Mouse (Mus musculus): ENCODE results near the gene Greb1. TPM values are rescaled to one million over a fixed set of nuclear protein-coding genes. Genes with fewer than 3 reads are reported as not detected.
"Not testable (repeated sequence)": the region's sequence is repeated elsewhere in the genome, so short reads cannot be mapped to it uniquely, and the experiment has no call there.

The Greb1 gene
- polyA plus RNA-seq, 1 experiment from 2014 or later = 0.80 TPM

DNA sequence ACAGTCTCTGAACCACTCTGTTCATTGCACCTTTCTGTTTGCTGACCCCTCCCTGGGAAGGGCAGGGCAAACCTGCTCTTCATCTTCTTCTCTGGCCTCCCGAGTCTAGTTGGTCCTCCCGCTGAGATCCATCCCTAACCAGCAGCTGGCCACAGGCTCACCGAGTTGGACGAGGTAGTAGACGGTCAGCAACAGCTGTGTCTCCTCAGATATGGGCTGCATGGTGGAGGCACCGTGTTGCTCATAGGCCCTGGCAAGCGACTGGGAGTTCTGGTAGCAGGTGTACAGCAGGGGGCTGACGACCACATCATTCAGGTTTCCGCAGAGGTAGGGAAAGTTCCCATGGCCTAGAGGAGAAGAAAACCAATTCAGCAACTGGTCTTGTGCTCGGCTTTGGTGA lies 86.1 kb downstream of the Greb1 start:
- WGBS = 61% methylated on average over 10 of the region's 10 CpGs
- Histone ChIP-seq H3K4me3 (replicated peaks; ENCODE audit: low read length) (no peak overlapping the region), H3K9me3 (replicated peaks; ENCODE audit: control insufficient read depth, low read length) (no peaks in the 10 kb centered on the region), H3K27ac (ENCODE audit: low read length) (no peak overlapping the region), H3K4me1 (ENCODE audit: control insufficient read depth, insufficient read depth, low read length) (no peaks in the 10 kb centered on the region), H3K9ac (ENCODE audit: low read length) (no peak overlapping the region), H3K4me2 (ENCODE audit: low read depth, low read length) (no peak overlapping the region), H3K36me3 (ENCODE audit: control insufficient read depth, insufficient read depth, low read length) (no peaks in the 10 kb centered on the region), H3K27me3 (ENCODE audit: control insufficient read depth, insufficient read depth, low read length) (no peaks in the 10 kb centered on the region)
- ATAC-seq (ENCODE audit: insufficient read depth, low FRiP score) = no peak

GRCm38 (mm10) chr12:16698691-16699090 lies 102.0 kb downstream of the Greb1 start:
- no peak for ATAC-seq (ENCODE audit: insufficient read depth, low FRiP score)
- Histone ChIP-seq H3K27me3 (ENCODE audit: control insufficient read depth, insufficient read depth, low read length) (no peaks in the 10 kb centered on the region), H3K4me1 (ENCODE audit: control insufficient read depth, insufficient read depth, low read length) (no peaks in the 10 kb centered on the region), H3K4me2 (ENCODE audit: low read depth, low read length) (no peak overlapping the region), H3K9ac (ENCODE audit: low read length) (no peak overlapping the region), H3K4me3 (replicated peaks; ENCODE audit: low read length) (no peak overlapping the region), H3K36me3 (ENCODE audit: control insufficient read depth, insufficient read depth, low read length) (no peaks in the 10 kb centered on the region), H3K27ac (ENCODE audit: low read length) (no peak overlapping the region), H3K9me3 (replicated peaks; ENCODE audit: control insufficient read depth, low read length) (no peaks in the 10 kb centered on the region)
- WGBS = 92% methylated on average over 1 of the region's 1 CpGs

DNA sequence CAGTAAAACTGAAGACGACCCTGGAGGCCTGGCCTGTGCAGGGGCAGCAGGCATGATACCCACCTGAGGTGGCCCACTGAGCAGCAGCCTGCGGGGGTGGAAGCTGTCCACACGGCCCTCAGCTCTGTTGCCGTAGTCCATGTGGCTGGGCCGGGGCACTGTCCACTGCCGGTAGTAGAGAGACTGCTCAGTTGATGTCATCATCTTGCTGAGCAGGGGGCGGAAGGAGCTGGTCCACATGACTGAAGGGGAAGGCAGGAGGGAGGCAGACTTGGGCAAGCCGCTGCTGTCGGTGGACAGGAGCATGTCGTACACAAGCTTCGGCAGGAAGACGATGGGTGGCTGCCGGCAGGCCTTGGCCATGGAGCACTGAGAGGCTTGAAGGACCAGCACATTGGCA lies 104.5 kb downstream of the Greb1 start:
- ATAC-seq (ENCODE audit: insufficient read depth, low FRiP score) = no peak
- Histone ChIP-seq H3K4me2 (ENCODE audit: low read depth, low read length) (no peak overlapping the region), H3K36me3 (ENCODE audit: control insufficient read depth, insufficient read depth, low read length) (no peaks in the 10 kb centered on the region), H3K9me3 (replicated peaks; ENCODE audit: control insufficient read depth, low read length) (no peaks in the 10 kb centered on the region), H3K27me3 (ENCODE audit: control insufficient read depth, insufficient read depth, low read length) (no peaks in the 10 kb centered on the region), H3K4me1 (ENCODE audit: control insufficient read depth, insufficient read depth, low read length) (no peaks in the 10 kb centered on the region), H3K9ac (ENCODE audit: low read length) (no peak overlapping the region), H3K4me3 (replicated peaks; ENCODE audit: low read length) (no peak overlapping the region), H3K27ac (ENCODE audit: low read length) (no peak overlapping the region)
- WGBS = 86% methylated on average over 13 of the region's 13 CpGs

DNA sequence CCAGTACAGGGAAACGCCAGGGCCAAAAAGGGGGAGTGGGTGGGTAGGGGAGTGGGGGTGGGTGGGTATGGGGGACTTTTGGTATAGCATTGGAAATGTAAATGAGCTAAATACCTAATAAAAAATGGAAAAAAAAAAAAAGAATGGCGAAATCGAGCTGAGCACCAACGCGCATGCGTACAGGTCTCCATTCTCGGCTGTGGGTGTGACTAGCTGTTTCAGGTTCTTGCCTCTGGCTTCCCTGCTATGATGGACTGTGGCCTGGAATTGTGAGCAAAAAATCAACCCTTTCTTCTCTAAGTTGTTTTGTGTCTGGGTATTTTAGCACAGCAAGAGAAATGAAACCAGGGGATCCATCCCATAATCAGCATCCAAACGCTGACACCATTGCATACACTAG lies 105.4 kb downstream of the Greb1 start:
- not testable (repeated sequence) for H3K4me3 ChIP-seq (replicated peaks; ENCODE audit: low read length); H3K4me2 ChIP-seq (ENCODE audit: low read depth, low read length); H3K36me3 ChIP-seq (ENCODE audit: control insufficient read depth, insufficient read depth, low read length); ATAC-seq (ENCODE audit: insufficient read depth, low FRiP score); H3K27me3 ChIP-seq (ENCODE audit: control insufficient read depth, insufficient read depth, low read length); H3K9ac ChIP-seq (ENCODE audit: low read length); H3K27ac ChIP-seq (ENCODE audit: low read length); H3K4me1 ChIP-seq (ENCODE audit: control insufficient read depth, insufficient read depth, low read length); H3K9me3 ChIP-seq (replicated peaks; ENCODE audit: control insufficient read depth, low read length)
- 96% methylated on average over 7 of the region's 8 CpGs for WGBS

DNA sequence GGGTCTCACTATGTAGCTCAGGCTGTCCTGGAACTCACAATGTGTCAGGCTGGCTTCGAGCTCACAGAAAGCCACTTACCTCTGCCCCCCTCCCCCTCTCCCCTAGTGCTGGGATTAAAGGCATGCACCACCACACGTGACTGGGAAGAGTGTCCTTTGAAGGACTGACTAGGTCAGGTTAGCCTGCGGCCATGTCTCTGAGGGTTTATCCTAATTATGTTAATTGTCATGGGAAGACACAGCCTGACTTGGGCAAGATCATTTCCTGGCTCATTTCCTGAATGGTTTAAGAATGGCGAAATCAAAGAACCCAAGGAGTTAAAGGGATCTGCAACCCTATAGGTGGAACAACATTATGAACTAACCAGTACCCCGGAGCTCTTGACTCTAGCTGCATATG lies 105.9 kb downstream of the Greb1 start:
- no peaks in the 10 kb centered on the region for H3K9me3 ChIP-seq (replicated peaks; ENCODE audit: control insufficient read depth, low read length)
- H3K9ac ChIP-seq (ENCODE audit: low read length) = no peak overlapping the region
- WGBS = 67% methylated on average over 4 of the region's 5 CpGs
- H3K27ac ChIP-seq (ENCODE audit: low read length) = no peak overlapping the region
- H3K36me3 ChIP-seq (ENCODE audit: control insufficient read depth, insufficient read depth, low read length) = no peaks in the 10 kb centered on the region
- no peak overlapping the region for H3K4me2 ChIP-seq (ENCODE audit: low read depth, low read length)
- ATAC-seq (ENCODE audit: insufficient read depth, low FRiP score) = no peak
- H3K27me3 ChIP-seq (ENCODE audit: control insufficient read depth, insufficient read depth, low read length) = no peaks in the 10 kb centered on the region
- H3K4me3 ChIP-seq (replicated peaks; ENCODE audit: low read length) = no peak overlapping the region
- H3K4me1 ChIP-seq (ENCODE audit: control insufficient read depth, insufficient read depth, low read length) = no peaks in the 10 kb centered on the region

- H3K4me3 ChIP-seq (replicated peaks; ENCODE audit: low read length) = no peak overlapping the region
- H3K4me2 ChIP-seq (ENCODE audit: low read depth, low read length) = no peak overlapping the region
- H3K9ac ChIP-seq (ENCODE audit: low read length) = no peak overlapping the region
- ATAC-seq (ENCODE audit: insufficient read depth, low FRiP score) = no peak
- H3K9me3 ChIP-seq (replicated peaks; ENCODE audit: control insufficient read depth, low read length) = no peaks in the 10 kb centered on the region
- H3K27me3 ChIP-seq (ENCODE audit: control insufficient read depth, insufficient read depth, low read length) = no peaks in the 10 kb centered on the region
- no peak overlapping the region for H3K27ac ChIP-seq (ENCODE audit: low read length)
- H3K36me3 ChIP-seq (ENCODE audit: control insufficient read depth, insufficient read depth, low read length) = no peaks in the 10 kb centered on the region
- 89% methylated on average over 9 of the region's 9 CpGs for WGBS
- H3K4me1 ChIP-seq (ENCODE audit: control insufficient read depth, insufficient read depth, low read length) = no peaks in the 10 kb centered on the region
Observed at GRCm38 (mm10) chr12:16690631-16691030, 110.1 kb downstream of the Greb1 start.

DNA sequence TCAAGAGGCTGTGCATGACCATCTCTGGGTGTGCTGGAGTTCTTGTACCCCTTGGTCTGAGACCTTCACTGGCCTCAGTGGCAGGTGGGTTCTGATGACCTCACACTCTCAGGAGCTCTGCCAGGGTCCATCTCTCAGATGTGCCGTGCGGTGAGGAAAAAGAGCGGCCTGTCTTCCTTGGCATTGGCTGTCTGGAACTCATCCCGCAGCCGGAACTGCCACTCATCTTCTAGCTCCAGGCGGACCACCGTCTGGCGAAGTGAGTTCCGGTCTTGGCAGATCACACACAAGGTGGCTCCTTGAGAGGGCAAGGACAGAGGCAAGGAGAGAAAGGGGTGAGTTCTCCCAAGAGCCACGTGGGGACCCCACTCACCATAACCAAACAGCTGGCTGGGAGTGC lies 128.4 kb downstream of the Greb1 start:
- H3K4me1 ChIP-seq (ENCODE audit: control insufficient read depth, insufficient read depth, low read length) = no peaks in the 10 kb centered on the region
- 91% methylated on average over 10 of the region's 10 CpGs for WGBS
- H3K27ac ChIP-seq (ENCODE audit: low read length) = no peak overlapping the region
- no peaks in the 10 kb centered on the region for H3K36me3 ChIP-seq (ENCODE audit: control insufficient read depth, insufficient read depth, low read length)
- no peak overlapping the region for H3K4me3 ChIP-seq (replicated peaks; ENCODE audit: low read length)
- H3K4me2 ChIP-seq (ENCODE audit: low read depth, low read length) = no peak overlapping the region
- no peak for ATAC-seq (ENCODE audit: insufficient read depth, low FRiP score)
- no peaks in the 10 kb centered on the region for H3K27me3 ChIP-seq (ENCODE audit: control insufficient read depth, insufficient read depth, low read length)
- H3K9ac ChIP-seq (ENCODE audit: low read length) = no peak overlapping the region
- no peaks in the 10 kb centered on the region for H3K9me3 ChIP-seq (replicated peaks; ENCODE audit: control insufficient read depth, low read length)

GRCm38 (mm10) chr12:16669176-16669575 lies 131.5 kb downstream of the Greb1 start:
- no peaks in the 10 kb centered on the region for H3K4me1 ChIP-seq (ENCODE audit: control insufficient read depth, insufficient read depth, low read length)
- H3K9me3 ChIP-seq (replicated peaks; ENCODE audit: control insufficient read depth, low read length) = no peaks in the 10 kb centered on the region
- H3K27me3 ChIP-seq (ENCODE audit: control insufficient read depth, insufficient read depth, low read length) = no peaks in the 10 kb centered on the region
- no peak for ATAC-seq (ENCODE audit: insufficient read depth, low FRiP score)
- H3K36me3 ChIP-seq (ENCODE audit: control insufficient read depth, insufficient read depth, low read length) = no peaks in the 10 kb centered on the region
- no peak overlapping the region for H3K4me3 ChIP-seq (replicated peaks; ENCODE audit: low read length)
- WGBS = 68% methylated on average over 3 of the region's 3 CpGs
- no peak overlapping the region for H3K4me2 ChIP-seq (ENCODE audit: low read depth, low read length)
- no peak overlapping the region for H3K9ac ChIP-seq (ENCODE audit: low read length)
- no peak overlapping the region for H3K27ac ChIP-seq (ENCODE audit: low read length)

DNA sequence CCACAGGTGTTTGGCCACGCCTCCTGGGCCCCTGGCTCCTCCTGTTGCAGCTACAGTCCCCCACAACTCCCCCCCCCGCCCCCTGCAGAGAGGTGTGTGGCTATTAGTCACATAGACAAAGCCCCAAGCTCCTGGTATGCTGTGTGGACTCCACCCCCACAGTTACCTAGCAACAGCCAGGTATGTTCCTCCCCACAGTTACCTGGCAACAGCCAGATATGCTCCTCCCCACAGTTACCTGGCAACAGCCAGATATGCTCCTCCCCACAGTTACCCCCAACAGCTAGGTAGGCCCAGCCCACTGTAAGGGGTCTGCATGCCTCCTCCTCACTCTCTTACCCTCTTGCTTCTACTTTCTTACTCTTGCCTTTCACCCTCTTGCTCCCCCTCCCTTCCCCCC lies 135.7 kb downstream of the Greb1 start:
- ATAC-seq (ENCODE audit: insufficient read depth, low FRiP score) = no peak
- WGBS = 20% methylated on average over 1 of the region's 2 CpGs
- H3K4me3 ChIP-seq (replicated peaks; ENCODE audit: low read length) = no peak overlapping the region

More for the DNA sequence above, 135.7 kb downstream of the Greb1 start:
- H3K9me3 ChIP-seq (replicated peaks; ENCODE audit: control insufficient read depth, low read length) = no peaks in the 10 kb centered on the region
- H3K27me3 ChIP-seq (ENCODE audit: control insufficient read depth, insufficient read depth, low read length) = no peaks in the 10 kb centered on the region
- no peak overlapping the region for H3K4me2 ChIP-seq (ENCODE audit: low read depth, low read length)
- H3K9ac ChIP-seq (ENCODE audit: low read length) = no peak overlapping the region
- no peak overlapping the region for H3K27ac ChIP-seq (ENCODE audit: low read length)
- peaks cover 8% of the 10 kb centered on the region for H3K4me1 ChIP-seq (ENCODE audit: control insufficient read depth, insufficient read depth, low read length)
- no peaks in the 10 kb centered on the region for H3K36me3 ChIP-seq (ENCODE audit: control insufficient read depth, insufficient read depth, low read length)

Data from stomach, embryonic 16.5 days (tissue).